Mouse (Mus musculus): ENCODE results near the gene Plrg1.

Plrg1 gene

DNA sequence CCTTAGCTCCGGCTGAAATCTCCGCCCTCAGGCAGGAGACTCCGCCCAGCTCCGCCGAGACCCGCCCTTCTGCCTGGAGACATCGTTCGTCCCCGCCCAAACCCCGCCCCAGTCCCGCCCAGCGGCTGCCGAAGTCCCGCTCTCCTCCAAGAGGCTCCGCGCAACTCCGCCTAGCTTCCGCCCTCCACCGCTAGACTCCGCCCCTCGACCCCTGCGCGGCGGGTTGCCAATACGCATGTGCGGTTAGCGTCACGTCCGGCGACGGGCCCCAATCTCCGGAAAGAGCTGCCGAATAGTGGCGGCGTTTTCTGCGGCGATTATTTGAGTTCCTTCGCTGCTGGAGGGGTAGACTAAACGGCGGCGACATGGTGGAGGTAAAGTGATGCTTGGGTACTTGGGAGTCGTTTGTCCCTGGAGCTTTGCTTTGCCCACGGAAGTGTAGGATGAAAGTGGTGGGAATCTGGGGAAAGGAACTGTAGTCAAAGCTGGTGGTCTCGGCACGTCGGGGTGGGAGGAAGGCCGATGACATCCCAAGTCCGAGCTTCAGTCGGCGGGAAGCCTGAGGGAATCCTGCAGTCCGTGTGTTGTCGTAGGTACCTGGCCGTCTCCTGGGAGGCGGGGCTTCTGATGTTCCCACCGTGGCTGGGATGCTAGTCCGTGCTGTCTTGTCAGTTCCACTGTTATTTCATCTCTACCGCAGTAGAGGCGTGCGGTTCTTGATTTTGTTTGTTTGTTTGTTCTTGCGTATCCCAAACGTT is at the start of gene Plrg1:
Gene Plrg1, plus strand, starts transcription at position 242 of the 758 bp plus-strand sequence.
- in situ Hi-C loops (cut with MboI, MseI), result no loop called here

GRCm38 (mm10) chr3:83007557-83007956 is 47.8 kb upstream of the Plrg1 start, which contains the start of gene Fgg:
Gene Fgg (plus strand): TSS chr3:83007724.
- in situ Hi-C loops (cut with MboI, MseI), result loop anchor here (5.0 kb wide), 1 partner anchor 35 kb away; no protein-coding TSS in a partner anchor

- in situ Hi-C loops (cut with MboI, MseI), result no loop called here
Measured at GRCm38 (mm10) chr3:83010291-83010690, 45.0 kb upstream of the Plrg1 start.

DNA sequence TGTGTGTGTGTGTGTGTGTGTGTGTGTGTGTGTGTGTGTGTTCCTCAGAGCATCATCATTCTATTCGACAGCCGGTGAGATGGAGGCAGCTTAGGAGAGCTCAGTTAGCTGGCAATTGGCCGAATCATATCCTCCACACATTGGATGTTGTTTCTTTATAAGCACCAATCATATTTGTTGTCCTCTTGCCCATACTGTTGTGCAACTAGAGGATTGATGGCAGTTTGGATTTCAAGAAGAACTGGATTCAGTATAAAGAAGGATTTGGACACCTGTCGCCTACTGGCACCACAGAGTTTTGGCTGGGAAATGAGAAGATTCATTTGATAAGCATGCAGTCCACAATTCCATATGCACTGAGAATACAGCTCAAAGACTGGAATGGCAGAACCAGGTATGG is 44.2 kb upstream of the Plrg1 start:
- in situ Hi-C loops (cut with MboI, MseI), result no loop called here

- in situ Hi-C loops (cut with MboI, MseI), result no loop called here
Measured at GRCm38 (mm10) chr3:83011565-83011964, 43.8 kb upstream of the Plrg1 start.

DNA sequence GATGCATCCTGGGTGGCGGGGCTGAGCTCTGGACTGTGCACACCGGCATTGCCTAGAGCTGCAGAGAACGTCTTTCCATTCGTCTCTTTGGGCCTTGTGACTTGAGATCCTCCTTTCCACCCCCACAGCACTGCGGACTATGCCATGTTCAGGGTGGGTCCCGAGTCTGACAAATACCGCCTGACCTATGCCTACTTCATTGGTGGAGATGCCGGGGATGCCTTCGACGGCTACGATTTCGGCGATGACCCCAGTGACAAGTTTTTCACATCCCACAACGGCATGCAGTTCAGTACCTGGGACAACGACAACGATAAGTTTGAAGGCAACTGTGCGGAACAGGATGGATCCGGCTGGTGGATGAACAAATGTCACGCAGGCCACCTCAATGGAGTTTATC is 42.7 kb upstream of the Plrg1 start:
- in situ Hi-C loops (cut with MboI, MseI), result no loop called here

DNA sequence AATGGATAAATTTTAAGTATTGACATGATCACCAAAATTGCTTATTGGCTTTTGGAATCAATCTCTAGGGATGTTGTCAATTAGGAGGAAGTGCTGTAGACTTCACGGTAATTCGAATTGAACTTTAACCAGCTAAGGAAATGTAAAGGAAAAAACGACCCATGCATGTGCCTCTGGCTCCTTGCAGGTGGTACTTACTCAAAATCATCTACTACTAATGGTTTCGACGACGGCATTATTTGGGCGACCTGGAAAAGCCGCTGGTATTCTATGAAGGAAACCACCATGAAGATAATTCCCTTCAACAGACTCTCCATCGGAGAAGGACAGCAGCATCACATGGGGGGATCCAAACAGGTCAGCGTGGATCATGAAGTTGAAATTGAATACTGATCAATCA is 41.4 kb upstream of the Plrg1 start:
- in situ Hi-C loops (cut with MboI, MseI), result no loop called here

GRCm38 (mm10) chr3:83016236-83016635 is 39.1 kb upstream of the Plrg1 start:
- in situ Hi-C loops (cut with MboI, MseI), result no loop called here

DNA sequence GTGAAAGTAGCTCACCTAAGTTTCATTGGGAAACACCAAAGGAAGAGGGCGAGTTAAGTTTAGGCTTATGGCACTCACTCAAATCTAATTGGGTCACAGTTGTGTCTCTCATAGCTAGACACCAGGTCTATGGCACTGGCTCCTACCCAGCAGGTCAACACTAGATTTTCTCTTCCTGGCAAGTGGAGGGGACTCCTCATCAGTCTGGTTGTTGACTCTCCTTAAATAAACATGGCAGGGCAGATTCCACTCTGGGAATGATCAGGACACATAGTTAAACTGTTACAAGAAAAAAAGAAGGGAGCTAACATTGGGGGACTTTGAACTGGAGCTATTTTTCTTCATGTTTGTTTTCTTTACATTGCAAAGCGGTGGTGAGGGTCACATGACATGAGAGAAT is 34.9 kb upstream of the Plrg1 start:
- in situ Hi-C loops (cut with MboI, MseI), result no loop called here

GRCm38 (mm10) chr3:83021176-83021575 is 34.1 kb upstream of the Plrg1 start:
- in situ Hi-C loops (cut with MboI, MseI), result no loop called here

GRCm38 (mm10) chr3:83025036-83025435 is 30.3 kb upstream of the Plrg1 start:
- in situ Hi-C loops (cut with MboI, MseI), result no loop called here

- in situ Hi-C loops (cut with MboI, MseI), result no loop called here
Measured at GRCm38 (mm10) chr3:83025475-83026301, 29.6 kb upstream of the Plrg1 start, which contains the start of gene Fga. Gene Fga (plus strand): TSS chr3:83026076.

- in situ Hi-C loops (cut with MboI, MseI), result no loop called here
Measured at GRCm38 (mm10) chr3:83027546-83028251, 27.6 kb upstream of the Plrg1 start.

- in situ Hi-C loops (cut with MboI, MseI), result no loop called here
Measured at GRCm38 (mm10) chr3:83030331-83030730, 25.0 kb upstream of the Plrg1 start.

GRCm38 (mm10) chr3:83032746-83033308 is 22.5 kb upstream of the Plrg1 start:
- in situ Hi-C loops (cut with MboI, MseI), result no loop called here

DNA sequence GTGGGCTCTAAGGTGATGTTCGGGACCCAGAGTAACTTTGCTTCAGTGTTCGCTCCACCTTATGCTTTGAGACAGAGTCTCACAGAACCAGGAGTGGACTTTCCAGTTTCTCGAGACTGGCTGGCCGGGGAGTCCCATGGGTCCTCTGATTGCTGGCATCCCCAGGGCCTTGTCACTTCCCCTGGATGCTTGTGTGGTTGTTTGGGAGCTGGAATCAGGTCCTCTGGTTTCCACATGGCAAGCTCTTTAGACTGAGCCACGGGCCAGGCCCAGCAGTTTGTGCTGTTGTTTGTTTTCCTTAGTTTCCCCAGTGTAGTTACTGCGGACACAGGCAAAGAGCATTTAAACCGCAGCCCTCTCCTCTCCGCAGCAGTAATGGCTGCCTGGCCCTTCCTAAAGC is 21.5 kb upstream of the Plrg1 start:
- in situ Hi-C loops (cut with MboI, MseI), result no loop called here

GRCm38 (mm10) chr3:83038865-83039264 is 16.5 kb upstream of the Plrg1 start:
- in situ Hi-C loops (cut with MboI, MseI), result no loop called here

- in situ Hi-C loops (cut with MboI, MseI), result loop anchor here (5.0 kb wide), 1 partner anchor 32 kb away; the partner anchor contains the start of gene Fgg
Measured at GRCm38 (mm10) chr3:83039666-83040065, 15.7 kb upstream of the Plrg1 start.

DNA sequence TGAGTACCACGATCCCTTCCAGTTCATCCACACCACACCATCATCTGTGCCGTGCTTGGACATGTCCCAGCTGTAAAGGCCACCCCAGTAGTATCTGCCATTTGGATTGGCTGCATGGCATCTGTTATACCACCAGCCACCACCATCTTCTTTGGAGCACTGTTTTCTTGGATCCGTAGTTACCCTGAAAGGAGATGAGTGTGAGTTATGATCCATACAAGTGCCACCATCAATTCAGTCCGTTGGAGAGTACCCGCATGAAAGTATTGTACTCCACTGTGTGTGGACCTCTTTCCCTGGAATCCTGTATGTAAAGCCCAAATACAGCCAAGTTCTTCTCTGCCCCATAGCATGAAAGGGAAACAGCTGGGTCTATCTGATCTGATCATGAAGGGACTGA is 12.9 kb upstream of the Plrg1 start:
- in situ Hi-C loops (cut with MboI, MseI), result loop anchor here (5.0 kb wide), 1 partner anchor 35 kb away; the partner anchor contains the start of gene Fgg

- in situ Hi-C loops (cut with MboI, MseI), result no loop called here
Measured at GRCm38 (mm10) chr3:83046649-83047048, 8.7 kb upstream of the Plrg1 start.

DNA sequence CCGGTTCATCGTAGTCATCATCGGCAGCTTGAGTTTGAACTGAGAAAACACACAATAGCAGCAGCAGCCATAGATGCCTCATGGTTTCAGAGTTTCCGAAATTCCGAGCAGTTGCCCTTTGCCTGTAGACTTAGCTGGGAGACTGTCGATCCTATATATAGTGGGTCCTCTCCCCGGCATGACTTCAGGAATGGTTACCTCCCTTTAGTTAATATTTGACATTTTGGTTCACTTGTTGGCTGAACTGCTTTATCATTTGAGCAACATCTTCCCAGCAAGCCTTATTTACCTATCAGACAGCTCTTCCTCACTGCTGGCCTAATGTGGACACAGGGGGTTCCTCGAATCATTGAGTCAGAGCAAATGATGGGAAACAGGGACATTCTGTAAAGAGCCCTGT is 5.6 kb upstream of the Plrg1 start, which contains the start of gene Fgb:
Gene Fgb, minus strand, starts transcription at position 184 of the 400 bp plus-strand sequence.
- in situ Hi-C loops (cut with MboI, MseI), result no loop called here

All from T-helper 1 cell (primary cell).